Mouse (Mus musculus): ENCODE measurements at regions not wholly inside any gene's neighbourhood (a gene's known extent, or its start where the extent isn't known, plus 50 kb on each side); places are given as distances from the start of the nearest gene placed in this dataset.

GRCm38 (mm10) chr15:93010629-93011028, 264.4 kb downstream of the Gxylt1 start:
- TF ChIP-seq CTCF (IDR thresholded peaks at IDR 0.05; ENCODE audit: control insufficient read depth, insufficient read depth, insufficient read length) (no peak), MYOG (IDR thresholded peaks at IDR 0.05; ENCODE audit: control insufficient read depth, extremely low read depth, insufficient read length) (no peak), MAX (IDR thresholded peaks at IDR 0.05) (no peak), FOSL1 (IDR thresholded peaks at IDR 0.05; ENCODE audit: insufficient read depth, low read length, poor library complexity, severe bottlenecking) (no peak)
